Mouse (Mus musculus) gastrocnemius, postnatal 36 days (tissue): ENCODE results near the gene Gm37240. TPM values are rescaled to one million over a fixed set of nuclear protein-coding genes. Genes with fewer than 3 reads are reported as not detected.
A peak's percentile ranks its signal among the peaks of the same experiment; 100 is the strongest.

Experiments used
- DNase-seq, 2 experiments: peaks; one replicate each; pipeline ENCODE4 v3.0.0; 2022
- intact Hi-C: fragments of 180-260 bp; cut with DNase I; formaldehyde crosslinking; loops from one replicate; pipeline ENCODE4 v1.15.1; 2025
- total RNA-seq, 2 experiments: library from RNA; stranded (reverse); gene quantifications; 2 replicates each; pipeline ENCODE4 v1.2.3; 2021

Gm37240 gene
- total RNA-seq, 2 experiments from 2014 or later, result 35.6 to 41.7 TPM

DNA sequence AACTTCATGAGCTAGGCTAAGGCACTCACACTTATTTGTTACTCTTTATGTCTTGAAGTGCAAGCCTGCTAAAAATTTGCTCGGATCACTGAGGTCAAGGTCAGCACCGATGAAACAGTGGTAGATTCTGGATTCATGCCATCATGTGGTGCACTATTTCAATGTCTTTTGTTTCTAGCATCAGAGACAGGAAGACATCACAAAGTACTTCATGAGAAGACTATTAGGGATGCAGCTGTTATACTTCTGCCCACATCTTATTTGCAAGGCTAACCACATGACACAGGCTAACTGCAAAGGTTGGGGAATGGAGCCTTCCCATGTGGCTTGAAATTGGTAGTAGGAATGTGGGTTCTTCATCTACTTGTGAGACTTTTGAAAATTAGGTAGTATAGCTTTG is 1081.1 kb downstream of the Gm37240 start:
- intact Hi-C loops, result no loop called here
- no peak for DNase-seq

DNA sequence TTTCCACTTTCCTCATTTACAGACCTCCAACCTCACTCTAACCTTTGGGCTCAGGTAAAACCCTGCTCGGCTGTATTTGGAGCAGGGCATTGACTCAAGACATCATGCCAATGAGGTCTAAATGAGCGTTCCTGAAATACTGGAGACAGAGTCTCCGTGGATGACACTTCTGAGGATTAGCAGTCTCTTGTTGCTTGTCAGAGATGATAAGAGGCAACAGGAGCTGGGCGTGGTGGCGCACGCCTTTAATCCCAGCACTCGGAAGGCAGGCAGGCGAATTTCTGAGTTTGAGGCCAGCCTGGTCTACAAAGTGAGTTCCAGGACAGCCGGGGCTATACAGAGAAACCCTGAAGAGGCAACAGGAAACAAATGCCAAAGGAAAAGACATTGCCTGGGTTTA is 1083.3 kb downstream of the Gm37240 start:
- no peak for DNase-seq
- intact Hi-C loops, result no loop called here

DNA sequence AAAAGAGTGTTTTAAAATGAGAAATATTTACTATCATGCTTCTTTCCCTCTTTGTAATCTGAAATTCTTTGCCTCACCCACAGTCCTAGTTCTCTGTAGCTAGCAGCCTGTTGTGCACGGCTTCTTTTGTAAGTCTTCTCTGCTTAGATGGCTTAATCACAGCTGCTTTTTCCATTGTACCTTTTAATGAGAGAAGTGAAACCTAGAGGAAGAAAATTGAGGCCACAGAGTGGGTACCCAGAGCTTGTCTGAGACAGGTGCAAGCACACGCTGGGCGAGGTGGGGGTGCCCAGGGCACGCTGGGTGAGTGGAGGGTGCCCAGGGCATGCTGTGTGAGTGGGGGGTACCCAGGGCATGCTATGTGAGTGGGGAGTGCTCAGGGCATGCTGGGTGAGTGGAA is 1099.4 kb downstream of the Gm37240 start:
- intact Hi-C loops, result no loop called here
- DNase-seq, result no peak

DNA sequence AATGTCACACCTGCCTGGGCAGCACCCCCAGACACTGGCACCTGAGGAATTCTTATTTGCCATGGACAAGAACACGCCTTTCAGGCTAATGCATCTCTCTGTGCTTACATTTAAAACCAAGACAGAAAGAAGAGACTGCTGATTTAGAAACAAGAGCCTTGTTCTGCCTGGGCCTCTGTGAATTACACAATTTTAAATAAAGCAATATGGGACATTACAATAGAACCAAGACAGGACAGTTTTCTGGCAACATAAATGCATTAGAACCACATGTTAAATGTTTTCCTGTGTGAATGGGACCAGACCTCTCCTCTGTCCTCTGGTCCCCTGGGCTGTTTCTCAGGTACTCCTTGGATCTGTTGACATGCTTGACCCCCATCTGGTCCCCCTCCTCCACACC is 1111.2 kb downstream of the Gm37240 start:
- DNase-seq, result no peak
- intact Hi-C loops, result no loop called here

DNA sequence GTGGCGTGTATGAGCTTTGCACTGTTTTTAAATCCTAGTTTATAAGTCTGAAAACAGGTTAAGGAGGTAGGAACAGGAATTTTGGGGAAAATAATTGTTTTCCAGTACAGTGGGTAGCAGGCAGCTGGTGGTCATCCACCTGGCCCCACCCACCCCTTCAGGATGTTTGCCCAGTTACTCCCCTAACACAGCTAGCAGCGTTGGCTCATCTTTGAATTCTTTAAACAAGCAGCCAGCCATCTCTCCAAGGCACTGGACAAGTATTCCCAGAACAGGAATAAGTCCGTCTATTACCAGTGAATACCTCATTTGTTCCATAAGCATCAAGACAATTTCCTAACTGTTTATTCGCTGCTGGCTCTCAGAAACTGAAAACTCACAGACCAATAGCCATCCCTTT is 1111.7 kb downstream of the Gm37240 start:
- DNase-seq, result no peak
- intact Hi-C loops, result no loop called here

DNA sequence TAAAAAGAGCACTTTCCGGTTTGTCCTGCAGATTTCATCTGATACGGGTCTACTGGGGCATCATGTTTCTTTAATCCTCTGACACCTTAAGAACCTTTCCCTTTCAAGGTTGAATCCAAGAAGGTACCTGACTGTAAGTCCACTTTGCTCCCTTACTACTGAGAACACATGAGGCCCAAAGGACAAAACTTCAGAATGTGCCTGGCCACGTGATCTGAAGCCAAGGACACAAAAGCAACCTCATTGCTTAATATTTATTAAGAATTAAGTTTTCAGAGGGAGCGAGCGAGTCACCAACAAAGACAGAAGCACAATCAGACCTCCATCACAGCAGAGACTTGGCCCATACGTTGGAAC is 1112.3 kb downstream of the Gm37240 start:
- intact Hi-C loops, result no loop called here
- DNase-seq, result no peak

DNA sequence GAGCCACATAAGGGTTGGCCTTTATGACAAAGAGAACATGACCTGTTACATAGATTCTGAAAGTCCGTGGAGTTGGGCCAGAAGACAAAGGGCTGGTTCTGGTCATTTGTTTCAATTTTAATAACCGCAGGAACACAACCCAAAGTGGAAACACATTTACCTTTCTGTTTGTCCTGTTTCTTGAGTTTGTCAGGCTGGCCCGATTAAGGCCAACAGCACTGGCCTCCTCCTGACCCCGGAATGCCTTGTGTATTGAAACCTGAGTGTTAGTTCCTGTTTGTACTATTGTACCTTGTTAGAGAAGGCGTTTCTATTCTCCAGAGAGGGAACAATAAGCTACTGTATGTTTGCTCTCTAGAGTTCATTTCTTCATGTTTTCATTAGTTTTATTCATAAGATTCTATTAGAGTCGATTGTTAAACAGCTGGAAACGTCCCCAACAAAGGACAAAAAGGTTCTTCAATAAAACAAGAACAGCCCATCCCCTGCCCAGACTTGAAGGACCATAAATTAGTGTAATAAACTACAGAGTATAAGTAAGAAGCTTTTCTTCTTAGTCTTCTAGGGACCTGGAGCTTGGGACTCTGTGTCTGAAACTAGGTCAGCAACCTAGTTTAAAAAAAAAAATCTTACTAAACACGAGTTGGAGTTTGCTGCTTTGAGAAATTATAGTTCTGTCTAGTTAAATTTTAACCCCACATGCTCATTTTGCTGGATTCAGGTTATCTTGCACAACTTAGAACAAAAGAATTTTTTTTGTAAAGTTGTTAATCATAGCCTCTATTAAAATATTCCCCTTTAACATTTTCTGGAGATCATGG is 1112.9 kb downstream of the Gm37240 start:
- intact Hi-C loops, result no loop called here

DNA sequence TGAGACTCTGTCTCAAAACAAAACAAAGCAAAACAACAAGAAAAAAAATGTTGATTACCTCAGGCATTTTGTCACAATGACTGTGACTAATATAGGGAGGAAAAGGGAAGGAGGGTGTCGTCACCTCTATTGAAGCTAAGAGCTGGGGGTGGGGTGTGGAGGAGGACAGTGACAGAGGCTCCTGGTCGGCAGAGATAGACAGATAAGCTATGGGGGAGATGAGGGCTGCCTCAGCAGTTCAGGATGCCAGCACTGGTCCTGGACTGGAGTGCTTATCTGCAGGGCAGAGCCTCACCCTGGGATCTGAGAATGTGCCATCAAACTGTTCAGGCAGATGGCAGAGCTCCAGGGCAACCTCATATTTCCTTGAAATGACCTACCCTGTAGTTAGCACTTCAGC is 1115.3 kb downstream of the Gm37240 start:
- DNase-seq, result no peak
- intact Hi-C loops, result no loop called here

More for the DNA sequence above, 1112.9 kb downstream of the Gm37240 start:
- no peak for DNase-seq

DNA sequence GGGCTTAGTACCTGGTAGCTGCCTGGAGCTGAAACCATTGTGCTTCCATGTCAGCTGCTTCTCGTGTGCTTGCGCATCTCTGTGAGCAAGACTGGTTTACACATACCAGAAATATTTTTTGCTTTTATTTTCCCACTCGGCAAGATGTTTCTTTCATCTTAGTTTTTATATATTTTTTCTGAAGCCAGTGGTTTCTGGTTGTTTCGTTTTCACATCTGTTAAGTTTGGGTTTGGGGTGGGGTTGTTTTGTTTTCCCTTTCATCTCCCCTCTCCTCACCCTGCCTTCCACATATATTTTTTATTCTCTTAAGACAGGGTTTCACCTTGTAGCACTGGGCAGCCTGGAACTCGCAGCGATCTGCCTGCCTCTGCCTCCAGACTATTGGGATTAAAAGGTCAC is 1116.8 kb downstream of the Gm37240 start:
- intact Hi-C loops, result no loop called here
- DNase-seq, result no peak

DNA sequence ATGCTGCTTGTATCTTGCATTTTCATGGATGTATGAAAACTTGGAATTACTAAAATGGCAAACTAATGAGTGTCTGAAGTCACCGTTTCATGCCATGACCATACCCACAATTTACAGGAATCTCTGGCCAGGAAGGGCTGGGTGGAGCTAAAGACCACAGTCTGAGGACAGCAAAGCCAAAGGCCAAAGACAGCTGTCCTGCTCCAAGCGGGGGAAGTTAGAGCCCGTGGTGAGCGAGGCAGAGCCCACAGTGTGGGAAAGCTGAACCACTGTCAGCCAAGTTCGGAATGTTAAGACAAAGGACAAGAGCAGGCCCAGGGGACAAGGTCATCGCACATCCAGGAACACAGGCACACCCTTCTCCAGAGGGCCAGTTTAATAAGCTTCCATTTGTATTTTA is 1117.9 kb downstream of the Gm37240 start:
- DNase-seq, result no peak
- intact Hi-C loops, result no loop called here

DNA sequence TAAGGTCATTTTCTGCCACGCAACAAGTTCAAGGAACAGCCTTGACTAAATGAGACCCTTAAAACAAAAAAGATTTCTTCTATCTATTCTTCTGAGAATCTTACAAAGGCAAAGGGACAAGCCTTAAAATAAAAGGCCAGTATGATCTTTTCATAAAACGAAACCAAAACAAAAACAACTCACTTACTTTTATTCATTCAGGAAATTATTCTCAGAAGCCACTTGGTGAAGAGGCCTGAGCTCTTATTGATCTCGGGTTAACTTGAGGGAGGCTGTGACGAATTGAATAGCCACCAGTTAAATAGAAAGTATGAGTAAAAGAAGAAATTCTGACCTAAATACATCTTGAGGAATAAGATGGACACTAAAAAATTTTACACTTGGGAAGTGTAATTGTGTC is 1118.4 kb downstream of the Gm37240 start:
- no peak for DNase-seq
- intact Hi-C loops, result no loop called here

DNA sequence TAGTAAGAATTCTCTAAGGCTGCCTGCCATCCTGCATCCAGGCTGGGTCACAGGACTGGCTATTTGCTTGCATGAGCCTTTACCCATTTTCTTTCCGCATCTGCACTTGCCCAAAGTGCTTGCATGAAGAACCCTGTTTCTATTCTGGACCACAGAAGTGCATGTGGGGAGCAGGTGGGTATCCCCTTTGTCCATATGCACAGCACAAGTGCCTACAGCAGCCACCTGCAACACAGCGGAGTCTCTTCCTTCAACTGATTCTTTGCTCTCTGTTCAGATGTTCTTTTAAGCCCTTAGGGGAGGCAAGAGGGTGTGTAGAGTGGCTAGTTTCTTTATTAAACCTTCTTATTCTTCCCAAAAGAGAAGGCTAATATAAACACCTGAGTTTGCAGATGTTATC is 1133.5 kb downstream of the Gm37240 start:
- DNase-seq, result no peak
- intact Hi-C loops, result no loop called here

DNA sequence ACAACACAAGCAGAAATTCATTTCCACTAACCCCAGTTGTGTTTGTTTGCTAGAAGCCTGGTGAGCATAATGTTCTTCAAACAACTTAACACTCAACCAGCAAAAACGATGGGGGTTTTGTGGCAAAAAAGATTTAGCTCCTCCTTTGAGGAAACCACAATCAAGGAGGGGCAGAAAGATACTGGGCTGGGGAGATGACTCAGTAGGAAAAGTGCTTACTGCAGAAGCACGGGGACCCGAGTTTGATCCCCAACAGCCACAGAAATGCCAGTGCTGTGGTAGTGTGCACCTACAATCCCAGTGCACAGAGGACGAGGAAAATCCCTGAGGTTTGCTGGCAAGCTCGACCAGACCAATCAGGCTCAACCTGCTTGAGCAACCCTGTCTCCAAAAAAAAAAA is 1138.1 kb downstream of the Gm37240 start:
- intact Hi-C loops, result no loop called here
- no peak for DNase-seq

DNA sequence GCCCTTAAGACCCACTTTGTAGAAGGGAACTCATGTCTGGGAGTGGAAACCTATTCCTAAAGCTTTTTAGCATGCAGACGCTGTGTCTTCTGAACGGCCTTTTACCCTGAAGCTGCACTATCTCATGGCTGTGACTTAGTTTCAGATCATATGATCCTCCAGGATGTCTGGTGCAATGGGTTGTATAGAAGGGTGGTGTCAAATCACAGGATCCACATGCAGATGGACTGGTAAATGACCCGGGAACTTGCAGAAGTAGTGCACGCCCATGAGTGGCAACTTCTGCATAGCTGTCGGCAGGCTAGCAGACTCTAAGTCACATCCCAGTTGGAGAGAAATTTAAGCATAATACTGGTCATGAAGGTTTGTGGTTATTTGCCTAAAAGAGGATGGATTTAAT is 1139.2 kb downstream of the Gm37240 start:
- intact Hi-C loops, result no loop called here
- no peak for DNase-seq

DNA sequence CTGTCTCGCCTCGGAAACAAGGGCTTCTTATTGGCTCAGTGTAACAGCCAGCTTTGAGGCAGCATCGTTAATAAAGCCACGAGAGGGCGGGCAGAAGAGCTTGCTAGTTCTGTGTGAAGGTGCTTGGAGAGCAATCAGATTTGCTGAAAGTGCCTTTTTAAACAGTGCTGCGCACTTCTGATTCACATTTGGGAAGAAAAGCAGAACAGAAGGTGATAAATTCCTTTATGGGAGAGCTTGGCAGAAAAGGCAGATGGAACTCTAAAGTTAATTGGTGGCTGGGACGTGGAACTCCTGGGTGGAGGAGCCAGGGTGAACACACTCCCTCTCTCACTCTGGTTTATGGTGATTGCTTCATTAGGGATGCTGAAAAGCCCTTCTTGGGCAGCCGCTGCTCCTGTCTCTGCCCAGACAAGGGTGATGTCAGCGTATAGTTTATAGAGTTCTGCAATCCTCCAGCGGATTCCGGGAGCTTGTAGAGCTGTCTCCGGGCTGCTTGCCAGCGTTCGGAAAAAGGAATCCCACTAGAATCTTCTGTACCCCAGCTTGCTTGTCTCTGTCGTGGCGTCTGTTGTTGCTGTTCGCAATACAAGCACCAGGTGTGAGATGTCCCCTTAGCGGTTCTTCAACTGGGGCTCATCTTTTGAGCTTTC is 1141.7 kb downstream of the Gm37240 start:
- intact Hi-C loops, result no loop called here
- peak; percentile 28 to 44 for DNase-seq

DNA sequence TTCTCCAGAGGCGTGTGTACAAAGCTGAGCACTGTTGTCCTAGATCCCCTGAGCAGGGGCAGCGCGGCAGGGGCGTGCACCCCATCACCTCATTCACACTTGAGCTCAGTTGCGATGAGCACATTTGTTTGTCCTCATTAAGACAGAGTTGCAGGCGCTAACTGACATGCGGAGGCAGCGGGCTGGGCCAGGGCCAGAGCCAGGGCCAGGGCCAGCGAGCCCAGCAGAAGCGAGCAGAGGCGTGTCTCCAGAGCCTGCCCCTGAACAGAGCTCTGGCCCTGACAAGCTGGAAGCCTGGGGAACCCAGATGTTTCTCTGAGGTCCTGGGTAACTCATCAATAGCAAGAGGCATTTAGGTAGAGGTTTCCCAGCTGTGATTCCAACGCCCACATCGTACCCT is 1142.6 kb downstream of the Gm37240 start:
- intact Hi-C loops, result no loop called here
- DNase-seq, result peak; percentile 27 to 36

DNA sequence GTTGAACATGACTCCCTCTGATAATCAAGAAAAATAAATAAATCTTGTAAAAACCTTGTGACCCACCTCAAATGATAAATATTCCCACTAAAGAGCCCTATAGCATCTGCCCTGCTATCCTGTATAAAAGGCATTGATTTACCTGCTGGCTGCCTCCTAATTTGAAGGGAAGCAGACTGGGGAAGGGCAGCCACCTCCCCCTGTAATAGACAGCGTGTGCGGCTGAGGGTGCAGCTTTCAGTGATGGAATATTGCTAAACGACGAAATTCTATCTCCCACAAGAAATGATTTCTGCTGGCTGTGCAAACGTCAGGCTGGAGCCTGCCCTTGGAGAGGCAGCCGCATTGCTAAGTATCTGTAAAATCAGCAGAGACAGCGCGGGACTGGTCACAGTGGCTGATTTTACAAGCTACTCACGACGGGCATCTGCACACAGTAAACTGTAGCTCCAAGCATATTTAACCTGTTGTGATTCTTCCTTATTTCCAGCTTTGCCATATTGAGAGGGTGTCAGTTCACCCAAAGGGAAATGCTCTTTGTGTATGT is 1147.2 kb downstream of the Gm37240 start:
- intact Hi-C loops, result no loop called here
- no peak for DNase-seq

DNA sequence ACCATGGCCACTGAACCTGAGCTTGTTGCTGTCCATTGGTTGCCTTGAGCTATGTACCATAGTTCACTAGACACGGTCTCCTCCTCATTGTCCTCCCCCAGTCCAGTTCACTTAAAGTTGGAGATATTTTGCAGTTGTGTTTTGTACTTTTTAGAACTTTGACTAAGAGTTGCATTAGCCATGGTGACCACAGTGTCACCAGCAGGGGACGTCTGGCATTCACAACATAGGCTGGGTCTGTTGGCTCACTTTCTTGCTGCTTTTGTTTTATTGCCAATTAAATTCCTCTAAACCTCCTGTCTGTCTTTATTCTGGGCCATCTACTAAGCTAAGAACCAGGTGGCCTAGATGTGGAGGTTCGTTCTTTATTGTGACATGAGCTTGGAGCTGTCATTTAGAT is 1150.2 kb downstream of the Gm37240 start:
- no peak for DNase-seq
- intact Hi-C loops, result no loop called here

DNA sequence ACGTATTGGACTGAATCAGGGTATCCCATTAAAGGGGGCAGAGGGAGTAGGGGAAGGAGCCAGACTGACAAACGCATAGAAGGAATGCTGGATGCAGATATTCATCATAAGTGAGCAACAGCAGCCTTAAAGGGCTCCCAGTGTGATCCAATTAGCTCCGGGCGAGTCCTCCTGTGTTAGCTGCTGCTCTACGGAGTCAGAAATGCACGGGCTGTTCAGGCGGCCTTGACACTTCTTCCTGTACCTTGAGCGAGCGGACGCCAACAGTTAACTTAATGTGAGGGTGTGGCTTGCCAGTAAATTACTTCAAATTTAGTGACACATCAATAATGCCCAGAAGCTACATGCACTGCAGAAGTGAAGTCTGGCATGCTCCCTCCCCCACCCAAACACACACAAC is 1151.6 kb downstream of the Gm37240 start:
- DNase-seq, result no peak
- intact Hi-C loops, result no loop called here

DNA sequence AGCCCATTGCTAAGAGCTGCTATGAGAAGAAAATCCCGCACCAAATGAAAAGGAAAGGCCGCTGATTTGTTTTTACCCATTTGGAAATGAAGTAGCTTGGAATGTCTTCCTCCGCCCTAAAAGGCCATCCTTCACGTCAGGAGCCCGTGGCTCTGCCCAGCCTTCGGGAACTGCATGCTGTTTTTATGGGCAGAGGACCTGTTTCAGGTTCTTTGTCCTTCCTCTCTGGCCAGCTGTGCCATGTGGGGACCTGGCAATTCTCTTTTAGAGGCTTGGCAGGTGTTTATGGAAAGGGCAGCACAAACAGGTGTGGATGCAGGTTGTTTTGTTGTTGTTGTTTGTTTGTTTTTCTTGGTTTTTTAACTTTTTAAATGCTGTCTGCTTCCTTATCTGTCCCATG is 1154.8 kb downstream of the Gm37240 start:
- intact Hi-C loops, result no loop called here
- no peak for DNase-seq

DNA sequence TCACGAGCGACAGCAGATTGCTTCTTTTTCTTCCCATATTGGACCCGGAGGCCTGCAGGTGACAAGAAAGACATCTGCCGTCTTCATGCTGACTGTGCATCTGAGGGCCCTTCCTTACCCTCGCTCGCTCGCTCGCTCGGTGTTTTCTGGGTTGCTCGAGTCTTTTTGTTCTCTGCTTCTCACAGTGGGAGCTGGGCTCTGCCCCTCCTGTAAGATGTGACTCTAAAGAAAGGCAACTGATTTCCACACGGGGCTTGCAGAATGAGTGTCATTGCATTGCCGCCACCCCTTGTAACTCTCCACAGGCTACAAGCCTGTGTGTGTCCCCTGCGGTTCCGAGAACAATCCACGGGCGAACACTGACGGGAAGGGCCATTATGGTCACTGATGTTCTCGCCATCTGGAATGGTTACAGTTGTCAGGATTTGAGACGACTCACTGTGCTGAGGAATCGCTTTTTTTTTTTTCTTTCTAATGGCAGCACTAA is 1155.3 kb downstream of the Gm37240 start:
- DNase-seq, result no peak
- intact Hi-C loops, result no loop called here

DNA sequence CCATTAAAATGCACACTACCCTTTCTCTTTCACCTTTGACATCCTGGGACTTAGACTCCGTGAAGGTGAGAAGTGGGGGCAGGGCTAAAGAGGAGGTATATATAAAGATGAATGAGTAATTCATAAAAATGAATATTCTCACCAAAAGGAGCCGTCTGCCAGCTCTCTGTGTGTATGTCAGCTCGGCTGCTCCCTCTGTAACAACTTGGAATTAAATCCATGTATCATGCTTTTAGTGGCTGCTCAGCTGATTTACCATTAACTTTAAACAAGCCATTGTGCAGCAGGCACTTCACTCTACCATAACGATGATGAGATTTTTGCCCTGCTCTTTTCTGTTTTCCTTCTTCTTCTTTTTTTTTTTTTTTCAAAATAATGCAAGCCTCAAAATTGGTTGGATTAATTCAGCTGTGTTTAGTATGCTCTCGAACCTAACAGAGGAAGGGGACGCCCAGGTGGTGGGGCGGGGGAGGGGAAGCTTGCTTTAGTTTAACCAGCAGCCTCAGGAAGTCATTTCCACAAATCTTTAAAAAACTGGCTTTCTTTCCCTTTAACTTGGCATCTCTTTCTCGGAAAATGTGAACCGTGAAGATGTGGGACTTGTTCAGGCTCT is 1155.8 kb downstream of the Gm37240 start:
- intact Hi-C loops, result no loop called here
- no peak for DNase-seq
